27 mouse cellular contexts compared by ENCODE assay signal in the genomic region with DNA sequence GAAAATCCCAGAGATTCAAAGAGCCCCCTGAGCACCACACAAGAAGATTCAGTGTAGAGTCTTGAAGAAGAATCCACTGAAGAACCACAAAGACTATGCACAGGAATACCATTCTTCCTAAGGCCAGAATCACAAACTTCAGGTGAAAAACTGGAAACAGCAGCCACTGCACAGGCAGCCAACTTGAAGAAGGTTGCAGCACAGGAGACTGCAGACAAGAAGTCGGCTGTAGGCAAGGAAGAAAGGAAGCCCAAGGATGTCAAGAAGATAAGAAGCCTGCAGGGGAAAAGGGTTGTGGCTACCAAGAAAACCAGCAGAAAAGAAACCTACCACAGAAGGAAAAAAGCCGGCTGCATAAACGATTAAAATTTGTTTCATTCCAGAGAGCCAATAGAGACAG.
DNase-seq lines count a peak whose midpoint lies in the region; ATAC-seq and TF ChIP-seq lines count a peak whose summit lies in the region.
"Had no signal": no experiment of that assay in that cellular context is flagged by ENCODE, and none has a peak within 500 bp of the region (broad histone marks: within the 10 kb centered on the region; RNA-seq: fewer than 3 reads in every experiment).

No protein-coding gene starts in this region.

- ATAC-seq in common myeloid progenitor, adult 5-6 weeks (replicated peaks; ENCODE audit: low read depth, poor library complexity, severe bottlenecking): 0 out of 2 replicates have a peak, but pooled peaks have one; percentile 22
- no peak for ATAC-seq in granulocyte monocyte progenitor cell, adult 5-6 weeks (replicated peaks; ENCODE audit: poor library complexity, severe bottlenecking)
- ATAC-seq: forebrain, embryonic 14.5 days; hindbrain, postnatal 0 days; intestine, embryonic 15.5 days had no signal

- no peaks in the 10 kb centered on the region for H3K27me3 ChIP-seq in spleen, adult 2 months (ENCODE audit: control insufficient read depth, insufficient read depth, low read length)
- H3K27me3 ChIP-seq: CH12.LX; embryonic facial prominence, embryonic 15.5 days; hindbrain, embryonic 13.5 days; intestine, embryonic 15.5 days had no signal

- no peak for TF ChIP-seq POLR2A in spleen, adult 2 months (IDR thresholded peaks at IDR 0.05; ENCODE audit: low read depth, low read length)

- TF ChIP-seq CTCF in spleen, adult 2 months (IDR thresholded peaks at IDR 0.05; ENCODE audit: extremely low read depth, insufficient read depth, insufficient read length, insufficient replicate concordance): no peak

- no peak overlapping the region for H3K4me3 ChIP-seq in spleen, adult 2 months (ENCODE audit: extremely low read depth, insufficient read depth, insufficient read length)
- H3K4me3 ChIP-seq: embryonic facial prominence, embryonic 15.5 days; erythroblast, embryonic 14.5 days; forebrain, embryonic 10.5 days; gastrocnemius, adult 2 months; heart, embryonic 10.5 days; hindbrain, embryonic 13.5 days; intestine, embryonic 15.5 days had no signal

- no peaks in the 10 kb centered on the region for H3K36me3 ChIP-seq in spleen, adult 2 months (ENCODE audit: control insufficient read depth, insufficient read depth, low read length)
- H3K36me3 ChIP-seq: embryonic facial prominence, embryonic 15.5 days; forebrain, embryonic 10.5 days; heart, embryonic 10.5 days; hindbrain, embryonic 13.5 days; intestine, embryonic 15.5 days had no signal

- DNase-seq in spleen, adult 2 months (ENCODE audit: low read depth in 1 of 2, low spot score in 2 of 2): no peak
- no peak for DNase-seq in spleen, adult 12 weeks (ENCODE audit: low spot score)
- DNase-seq in thymus, postnatal 0 days (ENCODE audit: low spot score): peak; percentile 67
- DNase-seq in thymus, postnatal 4 days: peak; percentile 55
- no peak for DNase-seq in cerebellum, postnatal 14 days
- DNase-seq in kidney, postnatal 36 days: no peak
- DNase-seq: adrenal gland, adult 8-10 months; adrenal gland, postnatal 36 days; cerebellum, adult 11 months; cerebellum, adult 8-10 months; cerebellum, postnatal 36 days; embryo, embryonic 11 days; gastrocnemius, adult 2 months; gastrocnemius, postnatal 25 days; heart, adult 11 months; heart, postnatal 14 days had no signal

- H3K4me1 ChIP-seq in spleen, adult 2 months (ENCODE audit: control insufficient read depth, insufficient read depth, insufficient read length): peaks cover 37% of the 10 kb centered on the region
- H3K4me1 ChIP-seq: embryonic facial prominence, embryonic 15.5 days; forebrain, embryonic 10.5 days; heart, embryonic 10.5 days; hindbrain, embryonic 13.5 days; intestine, embryonic 15.5 days had no signal

- peak overlapping the region; percentile 78 for H3K27ac ChIP-seq in spleen, adult 2 months (ENCODE audit: insufficient read depth, low read length)
- H3K27ac ChIP-seq: embryonic facial prominence, embryonic 15.5 days; forebrain, embryonic 10.5 days; gastrocnemius, adult 2 months; heart, embryonic 10.5 days; hindbrain, embryonic 13.5 days; hindbrain, postnatal 0 days; intestine, embryonic 15.5 days had no signal

- WGBS in spleen, adult 2 months: 12% methylated on average over 3 of the region's 3 CpGs

Comparison
In these comparisons a context has a peak if more than half of its experiments do, and no peak if none do; other contexts are left out.
1. DNase-seq: peak in thymus, postnatal 0 days (single experiment) and thymus, postnatal 4 days (single experiment); none in spleen, adult 2 months (0 of 2), spleen, adult 12 weeks (single experiment), cerebellum, postnatal 14 days (0 of 2) and kidney, postnatal 36 days (0 of 2).